Mouse (Mus musculus): ENCODE data around the gene Cd151.
A peak's percentile ranks its signal among the peaks of the same experiment; 100 is the strongest.

Gene Cd151

GRCm38 (mm10) chr7:141467230-141468030 is at the start of gene Cd151:
Cd151 (plus strand) TSS chr7:141467392.
- DNase-seq (ENCODE audit: inconsistent ontology term): peak; percentile 97

GRCm38 (mm10) chr7:141417731-141418681 is 49.2 kb upstream of the Cd151 start:
- no peak for DNase-seq (ENCODE audit: inconsistent ontology term)

GRCm38 (mm10) chr7:141418970-141419369 is 48.2 kb upstream of the Cd151 start:
- DNase-seq (ENCODE audit: inconsistent ontology term): no peak

- no peak for DNase-seq (ENCODE audit: inconsistent ontology term)
These were observed 47.0 kb upstream of the Cd151 start for GRCm38 (mm10) chr7:141420030-141420702.

GRCm38 (mm10) chr7:141423811-141424210 is 43.4 kb upstream of the Cd151 start:
- no peak for DNase-seq (ENCODE audit: inconsistent ontology term)

- DNase-seq (ENCODE audit: inconsistent ontology term): no peak
These were observed 40.1 kb upstream of the Cd151 start for GRCm38 (mm10) chr7:141426948-141427730.

GRCm38 (mm10) chr7:141428701-141429100 is 38.5 kb upstream of the Cd151 start:
- no peak for DNase-seq (ENCODE audit: inconsistent ontology term)

GRCm38 (mm10) chr7:141429310-141429709 is 37.9 kb upstream of the Cd151 start, which contains the start of gene Cend1:
Cend1 (minus strand) TSS chr7:141429491.
- DNase-seq (ENCODE audit: inconsistent ontology term): peak; percentile 75

- no peak for DNase-seq (ENCODE audit: inconsistent ontology term)
These were observed 37.2 kb upstream of the Cd151 start for GRCm38 (mm10) chr7:141429840-141430584.

GRCm38 (mm10) chr7:141430585-141431240 is 36.5 kb upstream of the Cd151 start:
- DNase-seq (ENCODE audit: inconsistent ontology term): no peak

- no peak for DNase-seq (ENCODE audit: inconsistent ontology term)
These were observed 35.6 kb upstream of the Cd151 start for GRCm38 (mm10) chr7:141431434-141432185.

GRCm38 (mm10) chr7:141432186-141432611 is 35.0 kb upstream of the Cd151 start:
- DNase-seq (ENCODE audit: inconsistent ontology term): no peak

- no peak for DNase-seq (ENCODE audit: inconsistent ontology term)
These were observed 34.3 kb upstream of the Cd151 start for GRCm38 (mm10) chr7:141432741-141433516.

- DNase-seq (ENCODE audit: inconsistent ontology term): no peak
These were observed 33.4 kb upstream of the Cd151 start for GRCm38 (mm10) chr7:141433517-141434400.

GRCm38 (mm10) chr7:141434464-141434863 is 32.7 kb upstream of the Cd151 start:
- peak; percentile 43 for DNase-seq (ENCODE audit: inconsistent ontology term)

GRCm38 (mm10) chr7:141435129-141435855 is 31.9 kb upstream of the Cd151 start:
- peak; percentile 75 for DNase-seq (ENCODE audit: inconsistent ontology term)

All from Muller cell, postnatal 12 days (primary cell).